Mouse (Mus musculus): ENCODE data around the gene Anks1.

GRCm38 (mm10) chr17:27865461-27865860 lies 43.6 kb upstream of the Anks1 start:
- TF ChIP-seq FLI1 (IDR thresholded peaks at IDR 0.05; ENCODE audit: low read length), result no peak
- no peak for TF ChIP-seq GATA1 (IDR thresholded peaks at IDR 0.05; ENCODE audit: borderline replicate concordance, low read length)

Data from megakaryocyte, embryonic 14.5 days (primary cell).